Comparison of ENCODE assay signal across 9 mouse cellular contexts in genomic region chr11:20958233-20958632, GRCm38 (mm10).
DNase-seq lines count a peak whose midpoint lies in the region; ATAC-seq and TF ChIP-seq lines count a peak whose summit lies in the region.
"Had no signal": no experiment of that assay in that cellular context is flagged by ENCODE, and none has a peak within 500 bp of the region (broad histone marks: within the 10 kb centered on the region; RNA-seq: fewer than 3 reads in every experiment).

No protein-coding gene starts in this region.

- TF ChIP-seq POLR2A in liver, adult 2 months (IDR thresholded peaks at IDR 0.05; ENCODE audit: extremely low read depth, insufficient read depth, low read length) = no peak

- H3K27me3 ChIP-seq in liver, adult 2 months (ENCODE audit: control insufficient read depth, insufficient read depth, low read length) = no peaks in the 10 kb centered on the region
- H3K27me3 ChIP-seq in embryonic facial prominence, embryonic 15.5 days = no peaks in the 10 kb centered on the region
- H3K27me3 ChIP-seq: limb, embryonic 13.5 days had no signal

- no peaks in the 10 kb centered on the region for H3K4me1 ChIP-seq in liver, adult 2 months (ENCODE audit: control insufficient read depth, insufficient read depth, low read length)
- peaks cover 6% of the 10 kb centered on the region; the same call in 1 of the 2 replicates for H3K4me1 ChIP-seq in embryonic facial prominence, embryonic 15.5 days

- no peaks in the 10 kb centered on the region for H3K79me2 ChIP-seq in liver, adult 2 months (ENCODE audit: control insufficient read depth, insufficient read depth, low read length)

- no peak overlapping the region for H3K27ac ChIP-seq in liver, adult 2 months (replicated peaks; ENCODE audit: insufficient read depth, low read depth, low read length)
- no peak overlapping the region; the same call in 1 of the 2 replicates for H3K27ac ChIP-seq in embryonic facial prominence, embryonic 15.5 days (replicated peaks)
- H3K27ac ChIP-seq: limb, embryonic 13.5 days had no signal

- 0 out of 2 replicates have a peak, but pooled peaks have one; percentile 40 for ATAC-seq in embryonic facial prominence, embryonic 15.5 days (ENCODE audit: insufficient number of reproducible peaks, low FRiP score, low TSS enrichment, low read depth)
- ATAC-seq in activated CD4-positive, CD25-positive, alpha-beta regulatory T cell, adult 4 months = no peak

- H3K9ac ChIP-seq in liver, adult 2 months (ENCODE audit: low read depth, low read length) = no peak overlapping the region
- H3K9ac ChIP-seq in embryonic facial prominence, embryonic 15.5 days = no peak overlapping the region
- H3K9ac ChIP-seq: limb, embryonic 13.5 days had no signal

- no peak for TF ChIP-seq CTCF in liver, adult 2 months (IDR thresholded peaks at IDR 0.05; ENCODE audit: low read depth, low read length)

- WGBS in liver, adult 2 months = 34% methylated on average over 5 of the region's 5 CpGs
- WGBS in embryonic facial prominence, embryonic 15.5 days = 14% methylated on average over 5 of the region's 5 CpGs

- H3K9me3 ChIP-seq in embryonic facial prominence, embryonic 15.5 days (replicated peaks) = no peaks in the 10 kb centered on the region
- H3K9me3 ChIP-seq: limb, embryonic 13.5 days had no signal

- no peaks in the 10 kb centered on the region for H3K36me3 ChIP-seq in liver, adult 2 months (ENCODE audit: control insufficient read depth, insufficient read depth, low read length)
- no peaks in the 10 kb centered on the region for H3K36me3 ChIP-seq in embryonic facial prominence, embryonic 15.5 days
- H3K36me3 ChIP-seq: limb, embryonic 13.5 days had no signal

- H3K4me3 ChIP-seq in liver, adult 2 months (ENCODE audit: insufficient read depth, low read depth, low read length) = no peak overlapping the region
- no peak overlapping the region for H3K4me3 ChIP-seq in embryonic facial prominence, embryonic 15.5 days (replicated peaks)
- H3K4me3 ChIP-seq: limb, embryonic 13.5 days had no signal

- no peak overlapping the region for H3K4me2 ChIP-seq in embryonic facial prominence, embryonic 15.5 days (replicated peaks)
- H3K4me2 ChIP-seq: limb, embryonic 13.5 days had no signal

- DNase-seq in liver, adult 2 months (ENCODE audit: extremely low read depth, low read depth, low spot score) = peak; percentile 18
- no peak for DNase-seq in liver
- peak; percentile 31 for DNase-seq in kidney, postnatal 10 days
- peak; percentile 2 to 11 for DNase-seq in natural killer cell, adult 2 months (ENCODE audit: low spot score in 2 of 2)
- no peak for DNase-seq in urinary bladder, postnatal 10 days (ENCODE audit: low spot score)
- DNase-seq in thymus, postnatal 14 days = no peak

Comparison
In these comparisons a context has a peak if more than half of its experiments do, and no peak if none do; other contexts are left out.
1. DNase-seq: peak in liver, adult 2 months (single experiment), kidney, postnatal 10 days (single experiment) and natural killer cell, adult 2 months (2 of 2); none in liver (single experiment), urinary bladder, postnatal 10 days (single experiment) and thymus, postnatal 14 days (single experiment).